Mouse (Mus musculus) megakaryocyte progenitor cell, adult 5-6 weeks (primary cell): Measurements from ENCODE around the gene Slc37a4. TPM values are rescaled to one million over a fixed set of nuclear protein-coding genes. Genes with fewer than 3 reads are reported as not detected.
"Not testable (repeated sequence)": the region's sequence is repeated elsewhere in the genome, so short reads cannot be mapped to it uniquely, and the experiment has no call there.

Experiments
- ATAC-seq: replicated peaks from 2 replicates; pipeline ENCODE4 v1.8.0; 2016; ENCODE audit warnings: mild to moderate bottlenecking, moderate TSS enrichment, inconsistent platforms; ENCODE audit not compliant: poor library complexity
- total RNA-seq, 2 experiments: library from RNA; stranded (forward) in 1 of 2; stranded (reverse) in 1 of 2; fragments of 157-497, 149-512 nt in 1 of 2; fragments of 200-1000 nt in 1 of 2; gene quantifications; 2 replicates each; pipeline versions ENCODE4 v1.2.3 to v1.2.4; 2015 to 2017

The Slc37a4 gene
- total RNA-seq (2015) (28.8 and 30.6 TPM in 2 replicates), total RNA-seq (2017) (24.9 and 40.9 TPM in 2 replicates)

- peak; percentile 98 for ATAC-seq
Observed at GRCm38 (mm10) chr9:44396684-44397411, at the start of gene Slc37a4. Gene Slc37a4 (plus strand): TSS chr9:44396852.

- ATAC-seq = no peak
Observed at GRCm38 (mm10) chr9:44347166-44347565, 49.5 kb upstream of the Slc37a4 start.

- ATAC-seq = no peak
Observed at GRCm38 (mm10) chr9:44347621-44348020, 49.0 kb upstream of the Slc37a4 start.

- peak; percentile 26; the same call in 1 of the 2 replicates for ATAC-seq
Observed at GRCm38 (mm10) chr9:44348546-44348945, 48.1 kb upstream of the Slc37a4 start.

GRCm38 (mm10) chr9:44351396-44351795 is 45.3 kb upstream of the Slc37a4 start:
- no peak for ATAC-seq

- ATAC-seq = no peak
Observed at GRCm38 (mm10) chr9:44352337-44352736, 44.3 kb upstream of the Slc37a4 start.

GRCm38 (mm10) chr9:44353142-44353541 is 43.5 kb upstream of the Slc37a4 start:
- ATAC-seq = no peak

GRCm38 (mm10) chr9:44357207-44357606 is 39.4 kb upstream of the Slc37a4 start:
- peak; percentile 70 for ATAC-seq

- peak; percentile 94 for ATAC-seq
Observed at GRCm38 (mm10) chr9:44361190-44361917, 35.3 kb upstream of the Slc37a4 start, which contains the start of gene Vps11. Gene Vps11 (minus strand): TSS chr9:44361670.

GRCm38 (mm10) chr9:44361931-44362330 is 34.7 kb upstream of the Slc37a4 start:
- not testable (repeated sequence) for ATAC-seq

GRCm38 (mm10) chr9:44364480-44364879 is 32.2 kb upstream of the Slc37a4 start:
- ATAC-seq = peak; percentile 63

GRCm38 (mm10) chr9:44373386-44373785 is 23.3 kb upstream of the Slc37a4 start:
- no peak for ATAC-seq

- ATAC-seq = no peak
Observed at GRCm38 (mm10) chr9:44376141-44376540, 20.5 kb upstream of the Slc37a4 start.

- ATAC-seq = not testable (repeated sequence)
Observed at GRCm38 (mm10) chr9:44377335-44377734, 19.3 kb upstream of the Slc37a4 start.

- no peak for ATAC-seq
Observed at GRCm38 (mm10) chr9:44378153-44378730, 18.4 kb upstream of the Slc37a4 start.

- peak; percentile 95 for ATAC-seq
Observed at GRCm38 (mm10) chr9:44379054-44379834, 17.4 kb upstream of the Slc37a4 start, which contains the start of gene Hyou1. Gene Hyou1 (plus strand): TSS chr9:44379490.

- ATAC-seq = no peak
Observed at GRCm38 (mm10) chr9:44379862-44380261, 16.8 kb upstream of the Slc37a4 start.

GRCm38 (mm10) chr9:44384596-44384995 is 12.1 kb upstream of the Slc37a4 start:
- no peak for ATAC-seq

GRCm38 (mm10) chr9:44387221-44387620 is 9.4 kb upstream of the Slc37a4 start:
- ATAC-seq = no peak

- peak; percentile 88 for ATAC-seq
Observed at GRCm38 (mm10) chr9:44389273-44389672, 7.4 kb upstream of the Slc37a4 start.

- ATAC-seq = peak; percentile 76
Observed at GRCm38 (mm10) chr9:44391466-44391865, 5.2 kb upstream of the Slc37a4 start.
